ENCODE assay signal across 8 mouse cellular contexts in the genomic region with DNA sequence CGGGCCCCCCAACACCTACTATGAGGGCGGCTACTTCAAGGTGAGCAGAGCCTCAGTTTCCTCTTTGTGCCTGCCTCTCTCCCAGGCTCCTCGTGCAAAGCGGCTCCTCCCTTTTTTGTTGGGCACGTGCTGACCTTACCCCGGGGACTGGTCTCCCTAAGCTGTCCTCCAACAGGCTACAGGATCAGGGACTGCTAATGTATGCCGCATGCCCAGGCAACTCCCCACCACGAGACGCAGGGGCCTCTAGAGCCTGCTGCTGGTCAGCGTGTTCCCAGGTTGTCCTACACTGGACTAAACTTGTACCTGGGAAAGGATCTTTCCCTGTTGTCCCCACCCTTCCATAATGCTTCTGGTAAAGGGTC. TPM values are rescaled to one million over a fixed set of nuclear protein-coding genes. Genes with fewer than 3 reads are reported as not detected.
DNase-seq lines count a peak whose midpoint lies in the region; ATAC-seq and TF ChIP-seq lines count a peak whose summit lies in the region.

No protein-coding gene starts in this region.

- H3K36me3 ChIP-seq in lung, embryonic 14.5 days (ENCODE audit: insufficient read depth), result peaks cover 32% of the 10 kb centered on the region
- H3K36me3 ChIP-seq in heart, embryonic 13.5 days, result peaks cover 39% of the 10 kb centered on the region
- peaks cover 36% of the 10 kb centered on the region for H3K36me3 ChIP-seq in limb, embryonic 12.5 days
- peaks cover 24% of the 10 kb centered on the region for H3K36me3 ChIP-seq in neural tube, embryonic 14.5 days (ENCODE audit: control insufficient read depth, insufficient read depth, low read length)

- ATAC-seq in lung, embryonic 14.5 days (ENCODE audit: insufficient read depth), result peak; percentile 3; the same call in 1 of the 2 replicates
- ATAC-seq in heart, embryonic 13.5 days (ENCODE audit: extremely low read depth, insufficient number of reproducible peaks, low FRiP score, low TSS enrichment), result no peak
- 0 out of 2 replicates have a peak, but pooled peaks have one; percentile 1 for ATAC-seq in limb, embryonic 12.5 days (ENCODE audit: insufficient number of reproducible peaks, insufficient read depth, low FRiP score, low TSS enrichment, low read depth)
- peak; percentile 13 for ATAC-seq in neural tube, embryonic 14.5 days (ENCODE audit: low read depth)

- 0% methylated on average over 10 of the region's 10 CpGs for WGBS in lung, embryonic 14.5 days
- 0% methylated on average over 10 of the region's 10 CpGs for WGBS in heart, embryonic 13.5 days
- WGBS in limb, embryonic 12.5 days, result 1% methylated on average over 10 of the region's 10 CpGs
- 0% methylated on average over 8 of the region's 10 CpGs for WGBS in neural tube, embryonic 14.5 days

- H3K4me2 ChIP-seq in lung, embryonic 14.5 days, result peak overlapping the region; percentile 72
- peak overlapping the region; percentile 97 for H3K4me2 ChIP-seq in heart, embryonic 13.5 days
- peak overlapping the region; percentile 95 for H3K4me2 ChIP-seq in limb, embryonic 12.5 days
- peak overlapping the region; percentile 89 for H3K4me2 ChIP-seq in neural tube, embryonic 14.5 days (ENCODE audit: low read depth, low read length)

- no peaks in the 10 kb centered on the region for H3K27me3 ChIP-seq in lung, embryonic 14.5 days (ENCODE audit: insufficient read depth, low read length)
- no peaks in the 10 kb centered on the region for H3K27me3 ChIP-seq in heart, embryonic 13.5 days (replicated peaks)
- no peaks in the 10 kb centered on the region for H3K27me3 ChIP-seq in limb, embryonic 12.5 days
- H3K27me3 ChIP-seq in neural tube, embryonic 14.5 days (ENCODE audit: control insufficient read depth, insufficient read depth, low read length), result no peaks in the 10 kb centered on the region

- DNase-seq in lung, embryonic 14.5 days, result no peak
- no peak for DNase-seq in lung, postnatal 36 days
- DNase-seq in brain, embryonic 14.5 days (ENCODE audit: low read depth), result peak; percentile 18
- DNase-seq in right cerebral cortex, postnatal 25 days, result no peak
- DNase-seq in natural killer cell, adult 2 months (ENCODE audit: low spot score in 2 of 2), result no peak

- peak overlapping the region; percentile 72 for H3K27ac ChIP-seq in lung, embryonic 14.5 days (ENCODE audit: low read depth)
- H3K27ac ChIP-seq in heart, embryonic 13.5 days (replicated peaks), result peak overlapping the region; percentile 84
- peak overlapping the region; percentile 62 for H3K27ac ChIP-seq in limb, embryonic 12.5 days
- peak overlapping the region; percentile 60 for H3K27ac ChIP-seq in neural tube, embryonic 14.5 days (ENCODE audit: low read depth, low read length)

- peak overlapping the region; percentile 80 for H3K9ac ChIP-seq in lung, embryonic 14.5 days
- peak overlapping the region; percentile 96 for H3K9ac ChIP-seq in heart, embryonic 13.5 days
- H3K9ac ChIP-seq in limb, embryonic 12.5 days (replicated peaks), result peak overlapping the region; percentile 89
- H3K9ac ChIP-seq in neural tube, embryonic 14.5 days (replicated peaks; ENCODE audit: low read depth, low read length), result peak overlapping the region; percentile 74

- H3K4me3 ChIP-seq in lung, embryonic 14.5 days (ENCODE audit: low read depth, low read length), result peak overlapping the region; percentile 79
- peak overlapping the region; percentile 87 for H3K4me3 ChIP-seq in heart, embryonic 13.5 days
- H3K4me3 ChIP-seq in limb, embryonic 12.5 days (replicated peaks), result peak overlapping the region; percentile 90
- H3K4me3 ChIP-seq in neural tube, embryonic 14.5 days (ENCODE audit: low read depth, low read length), result peak overlapping the region; percentile 65

- no peak for TF ChIP-seq CTCF in lung, embryonic 14.5 days (IDR thresholded peaks at IDR 0.05; ENCODE audit: low read depth)
- no peak for TF ChIP-seq CTCF in brain, embryonic 14.5 days (IDR thresholded peaks at IDR 0.05; ENCODE audit: borderline replicate concordance, extremely low read depth, insufficient read depth, insufficient read length)

- H3K4me1 ChIP-seq in lung, embryonic 14.5 days (ENCODE audit: insufficient read depth), result peaks cover 7% of the 10 kb centered on the region
- H3K4me1 ChIP-seq in heart, embryonic 13.5 days, result peaks cover 58% of the 10 kb centered on the region
- H3K4me1 ChIP-seq in limb, embryonic 12.5 days (replicated peaks), result peaks cover 20% of the 10 kb centered on the region
- peaks cover 17% of the 10 kb centered on the region for H3K4me1 ChIP-seq in neural tube, embryonic 14.5 days (ENCODE audit: control insufficient read depth, insufficient read depth, low read length)

- H3K9me3 ChIP-seq in lung, embryonic 14.5 days (ENCODE audit: low read depth, low read length), result no peaks in the 10 kb centered on the region
- H3K9me3 ChIP-seq in heart, embryonic 13.5 days, result no peaks in the 10 kb centered on the region
- no peaks in the 10 kb centered on the region for H3K9me3 ChIP-seq in limb, embryonic 12.5 days
- H3K9me3 ChIP-seq in neural tube, embryonic 14.5 days (ENCODE audit: control insufficient read depth, low read length), result no peaks in the 10 kb centered on the region

- no peak for TF ChIP-seq POLR2A in brain, embryonic 14.5 days (IDR thresholded peaks at IDR 0.05; ENCODE audit: borderline replicate concordance, extremely low read depth, insufficient read depth, insufficient read length, poor library complexity, severe bottlenecking)

RNA-seq across cellular contexts. Expression of a gene that starts 0.5 kb away (rescaled TPM):
- 88.2 and 92.9 TPM in 2 replicates for polyA plus RNA-seq in lung, embryonic 14.5 days (2014; fragmentation: Nextera tagmentation; extraction: Ambion mirVana)
- polyA plus RNA-seq in brain, embryonic 14.5 days (2012; rRNA removed), result 121 and 151 TPM in 2 replicates
- polyA plus RNA-seq in heart, embryonic 13.5 days (2015; fragmentation: Nextera tagmentation; extraction: Ambion mirVana), result 122 and 136 TPM in 2 replicates
- 139 and 149 TPM in 2 replicates for polyA plus RNA-seq in limb, embryonic 12.5 days (2016; fragmentation: Nextera tagmentation; extraction: Ambion mirVana)
- 69.7 and 74.6 TPM in 2 replicates for polyA plus RNA-seq in neural tube, embryonic 14.5 days (2014; fragmentation: Nextera tagmentation; extraction: Ambion mirVana)

RNA-seq across cellular contexts. Expression of a gene that starts 6.3 kb away (rescaled TPM):
- polyA plus RNA-seq in lung, embryonic 14.5 days (2014; fragmentation: Nextera tagmentation; extraction: Ambion mirVana), result 0.24 and 0.84 TPM in 2 replicates
- polyA plus RNA-seq in brain, embryonic 14.5 days (2012; rRNA removed), result 1.4 and 1.9 TPM in 2 replicates
- 0.67 and 1.0 TPM in 2 replicates for polyA plus RNA-seq in heart, embryonic 13.5 days (2015; fragmentation: Nextera tagmentation; extraction: Ambion mirVana)
- 0.74 and 1.2 TPM in 2 replicates for polyA plus RNA-seq in limb, embryonic 12.5 days (2016; fragmentation: Nextera tagmentation; extraction: Ambion mirVana)
- polyA plus RNA-seq in neural tube, embryonic 14.5 days (2014; fragmentation: Nextera tagmentation; extraction: Ambion mirVana), result 1.1 and 1.3 TPM in 2 replicates

RNA-seq across cellular contexts. Expression of a gene that starts 13.4 kb away (rescaled TPM):
- polyA plus RNA-seq in lung, embryonic 14.5 days (2014; fragmentation: Nextera tagmentation; extraction: Ambion mirVana), result 56.4 and 62.4 TPM in 2 replicates
- 68.2 and 69.2 TPM in 2 replicates for polyA plus RNA-seq in brain, embryonic 14.5 days (2012; rRNA removed)
- 41.4 and 43.1 TPM in 2 replicates for polyA plus RNA-seq in heart, embryonic 13.5 days (2015; fragmentation: Nextera tagmentation; extraction: Ambion mirVana)
- 57.6 and 63.1 TPM in 2 replicates for polyA plus RNA-seq in limb, embryonic 12.5 days (2016; fragmentation: Nextera tagmentation; extraction: Ambion mirVana)
- polyA plus RNA-seq in neural tube, embryonic 14.5 days (2014; fragmentation: Nextera tagmentation; extraction: Ambion mirVana), result 104 and 118 TPM in 2 replicates

RNA-seq across cellular contexts. Expression of a gene that starts 18.2 kb away (rescaled TPM):
- polyA plus RNA-seq in lung, embryonic 14.5 days (2014; fragmentation: Nextera tagmentation; extraction: Ambion mirVana), result 0.93 and 1.2 TPM in 2 replicates
- 0.87 and 1.1 TPM in 2 replicates for polyA plus RNA-seq in brain, embryonic 14.5 days (2012; rRNA removed)
- polyA plus RNA-seq in heart, embryonic 13.5 days (2015; fragmentation: Nextera tagmentation; extraction: Ambion mirVana), result 0.82 and 1.2 TPM in 2 replicates
- 7.1 and 7.2 TPM in 2 replicates for polyA plus RNA-seq in limb, embryonic 12.5 days (2016; fragmentation: Nextera tagmentation; extraction: Ambion mirVana)
- polyA plus RNA-seq in neural tube, embryonic 14.5 days (2014; fragmentation: Nextera tagmentation; extraction: Ambion mirVana), result 0.82 and 1.2 TPM in 2 replicates

RNA-seq across cellular contexts. Expression of a gene that starts 21.8 kb away (rescaled TPM):
- 842 and 871 TPM in 2 replicates for polyA plus RNA-seq in lung, embryonic 14.5 days (2014; fragmentation: Nextera tagmentation; extraction: Ambion mirVana)
- 593 and 631 TPM in 2 replicates for polyA plus RNA-seq in brain, embryonic 14.5 days (2012; rRNA removed)
- polyA plus RNA-seq in heart, embryonic 13.5 days (2015; fragmentation: Nextera tagmentation; extraction: Ambion mirVana), result 1,093 and 1,212 TPM in 2 replicates
- 676 and 680 TPM in 2 replicates for polyA plus RNA-seq in limb, embryonic 12.5 days (2016; fragmentation: Nextera tagmentation; extraction: Ambion mirVana)
- polyA plus RNA-seq in neural tube, embryonic 14.5 days (2014; fragmentation: Nextera tagmentation; extraction: Ambion mirVana), result 800 and 802 TPM in 2 replicates
